Mouse (Mus musculus) hindbrain, embryonic 14.5 days (tissue): ENCODE data around the gene Smpd4. TPM values are rescaled to one million over a fixed set of nuclear protein-coding genes. Genes with fewer than 3 reads are reported as not detected.
A peak's percentile ranks its signal among the peaks of the same experiment; 100 is the strongest.

Experiments used
- ATAC-seq: fragments of 200-750 bp; cut with Nextera tagmentation; 2 replicates; pipeline ENCODE4 v1.8.0; 2017; ENCODE audit warnings: moderate number of reproducible peaks, mild to moderate bottlenecking, moderate TSS enrichment, moderate library complexity; ENCODE audit not compliant: low FRiP score
- DNase-seq: peaks from one replicate; pipeline ENCODE4 v3.0.0-alpha.2; 2015; ENCODE audit warnings: low spot score
- H3K27ac ChIP-seq: fragments of 300-500 bp; sonication (generic); 2 replicates; pipeline ENCODE4 v1.5.1; 2014; ENCODE audit warnings: mild to moderate bottlenecking, moderate library complexity
- H3K27me3 ChIP-seq: fragments of 300-500 bp; sonication (generic); 2 replicates; pipeline ENCODE4 v1.6.1; 2014; ENCODE audit warnings: mild to moderate bottlenecking, low read length, mixed read lengths; ENCODE audit not compliant: control insufficient read depth, insufficient read depth
- H3K36me3 ChIP-seq: fragments of 300-500 bp; sonication (generic); replicated peaks from 2 replicates; pipeline ENCODE4 v1.6.1; 2014; ENCODE audit not compliant: control insufficient read depth, insufficient read depth
- H3K4me1 ChIP-seq: fragments of 300-500 bp; sonication (generic); replicated peaks from 2 replicates; pipeline ENCODE4 v1.6.1; 2014; ENCODE audit warnings: antibody characterized with exemption, low read length, mixed read lengths; ENCODE audit not compliant: control insufficient read depth, insufficient read depth
- H3K4me2 ChIP-seq: fragments of 300-500 bp; sonication (generic); replicated peaks from 2 replicates; pipeline ENCODE4 v1.6.1; 2014; ENCODE audit warnings: mild to moderate bottlenecking, moderate library complexity
- H3K4me3 ChIP-seq: fragments of 300-500 bp; sonication (generic); replicated peaks from 2 replicates; pipeline ENCODE4 v1.5.1; 2014; ENCODE audit warnings: mild to moderate bottlenecking, low read length
- H3K9ac ChIP-seq: fragments of 300-500 bp; sonication (generic); 2 replicates; pipeline ENCODE4 v1.6.1; 2014
- H3K9me3 ChIP-seq: fragments of 300-500 bp; sonication (generic); 2 replicates; pipeline ENCODE4 v1.6.1; 2016; ENCODE audit warnings: low read length; ENCODE audit not compliant: control insufficient read depth
- WGBS: fragments of 180-500 bp; shearing (Covaris S2); extraction: QIAGEN DNeasy Blood & Tissue Kit; methylation state at CpG from one replicate; pipeline ENCODE4 v1.1.7; 2014; 5-methylcytosine and 5-hydroxymethylcytosine counted together
- polyA plus RNA-seq: library from polyadenylated mRNA; unstranded; fragments of >200 nt; fragmentation: Nextera tagmentation; extraction: Ambion mirVana; gene quantifications from 2 replicates; pipeline ENCODE4 v1.2.1, GENCODE M21; 2014

Gene Smpd4
- polyA plus RNA-seq, 1 experiment from 2014 or later = 22.3 TPM

DNA sequence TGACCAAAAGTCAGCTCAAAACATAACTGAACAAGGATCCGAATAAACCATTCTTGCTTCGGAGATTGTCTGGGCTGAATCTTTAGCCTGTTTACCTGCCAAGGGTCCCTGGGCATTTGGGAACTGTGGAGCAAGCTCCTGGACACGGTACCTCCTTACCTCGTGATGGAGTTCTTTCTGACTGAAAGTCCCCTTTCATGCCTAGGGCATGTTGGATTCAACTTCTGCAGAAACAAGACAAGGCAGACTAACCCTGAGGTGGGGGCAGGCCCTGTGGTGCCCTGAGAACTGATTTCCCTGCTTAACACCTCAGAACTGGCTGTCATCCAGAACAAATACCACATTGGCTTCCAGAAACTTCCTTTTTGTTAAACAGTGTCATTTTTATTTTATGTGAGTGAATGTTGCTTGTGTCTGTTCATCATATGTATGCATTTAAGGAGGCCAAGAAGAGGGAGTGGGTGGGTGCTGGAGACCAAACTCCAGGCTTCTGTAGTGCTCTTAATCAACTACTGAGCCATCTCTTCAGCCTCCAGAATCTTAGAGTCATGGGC, 24.4 kb downstream of the Smpd4 start:
- H3K9ac ChIP-seq = no peak overlapping the region
- no peak overlapping the region for H3K4me3 ChIP-seq
- no peaks in the 10 kb centered on the region for H3K27me3 ChIP-seq
- ATAC-seq = no peak
- H3K4me1 ChIP-seq = peaks cover 10% of the 10 kb centered on the region
- no peak overlapping the region for H3K4me2 ChIP-seq
- no peaks in the 10 kb centered on the region for H3K9me3 ChIP-seq
- peaks cover 60% of the 10 kb centered on the region for H3K36me3 ChIP-seq
- no peak overlapping the region for H3K27ac ChIP-seq
- 95% methylated on average over 4 of the region's 4 CpGs for WGBS
- no peak for DNase-seq

DNA sequence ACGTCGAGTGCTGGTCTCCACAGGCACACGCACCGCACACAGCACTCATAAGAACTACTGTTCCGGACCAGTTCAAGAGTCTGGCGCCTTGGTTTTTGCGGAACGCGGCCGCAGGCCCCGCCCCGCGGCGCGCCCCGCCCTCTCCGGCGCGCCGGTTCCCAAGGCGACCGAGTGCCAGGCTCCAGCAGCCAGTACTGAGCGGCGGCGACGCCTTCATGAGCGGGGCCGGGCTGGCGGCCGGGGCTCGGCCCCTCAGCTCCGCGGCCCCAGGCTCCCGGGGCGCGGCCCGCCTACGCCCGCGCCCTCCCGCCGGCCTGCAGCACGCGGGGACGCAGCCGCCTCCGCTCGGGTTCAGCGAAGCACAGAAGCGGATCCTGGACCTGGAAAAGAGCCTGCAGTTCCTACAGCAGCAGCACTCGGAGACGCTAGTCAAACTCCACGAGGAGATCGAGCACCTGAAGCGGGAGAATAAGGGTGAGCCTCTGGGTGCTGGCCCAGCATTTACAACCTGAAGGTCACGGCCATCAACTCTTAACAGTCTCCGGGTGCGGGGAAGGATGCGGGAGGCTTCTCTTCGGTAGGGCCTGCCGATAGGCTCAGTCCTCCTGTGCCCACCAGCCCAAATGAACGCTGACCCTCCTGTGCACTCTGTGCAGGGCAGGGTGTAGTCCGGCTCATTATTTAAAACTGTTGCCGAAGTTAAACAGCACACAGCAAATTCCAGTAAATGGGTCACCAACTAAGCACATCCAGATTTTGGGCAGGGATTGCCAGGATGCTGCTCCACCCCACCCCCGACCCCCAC, 27.4 kb downstream of the Smpd4 start, which contains the start of gene Ccdc74a:
TSS of gene Ccdc74a (plus strand) at position 161 of the 805 bp plus-strand sequence.
- Histone ChIP-seq H3K27me3 (no peaks in the 10 kb centered on the region), H3K9me3 (no peaks in the 10 kb centered on the region), H3K36me3 (peaks cover 55% of the 10 kb centered on the region), H3K4me1 (peaks cover 10% of the 10 kb centered on the region), H3K4me3 (peak within 1 kb of the TSS; percentile 61), H3K4me2 (peak within 1 kb of the TSS; percentile 78), H3K27ac (peak within 1 kb of the TSS; percentile 54; the same call in 1 of the 2 replicates), H3K9ac (peak within 1 kb of the TSS; percentile 63)
- peak; percentile 78 for DNase-seq
- peak; percentile 94 for ATAC-seq
- WGBS = 2% methylated on average over 65 of the region's 65 CpGs

DNA sequence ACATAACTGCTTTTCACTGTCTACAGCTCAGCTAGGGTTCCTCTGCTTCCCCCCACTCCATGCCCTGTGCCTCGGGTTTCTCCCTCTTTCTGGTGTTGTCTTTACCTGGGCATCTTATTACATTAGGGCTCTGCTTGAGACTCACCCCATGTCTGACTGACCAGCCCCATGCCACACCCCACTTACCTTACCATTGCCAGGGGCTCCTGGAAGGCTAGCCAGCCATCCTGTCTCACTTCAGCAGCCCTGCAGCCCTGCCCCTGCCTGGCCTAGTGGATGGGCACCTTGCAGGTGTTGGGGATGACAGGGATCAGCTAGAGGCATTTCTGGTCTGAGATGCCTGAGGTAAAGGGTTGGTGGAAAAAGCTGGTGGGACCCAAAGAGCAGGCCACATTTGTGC, 28.0 kb downstream of the Smpd4 start:
- Histone ChIP-seq H3K9me3 (no peaks in the 10 kb centered on the region), H3K4me3 (peak overlapping the region; percentile 61), H3K36me3 (peaks cover 57% of the 10 kb centered on the region), H3K4me1 (peaks cover 10% of the 10 kb centered on the region), H3K27ac (no peak overlapping the region), H3K4me2 (peak overlapping the region; percentile 78), H3K27me3 (no peaks in the 10 kb centered on the region), H3K9ac (peak overlapping the region; percentile 63)
- DNase-seq (no peak), ATAC-seq (no peak)
- 24% methylated on average over 1 of the region's 1 CpGs for WGBS

DNA sequence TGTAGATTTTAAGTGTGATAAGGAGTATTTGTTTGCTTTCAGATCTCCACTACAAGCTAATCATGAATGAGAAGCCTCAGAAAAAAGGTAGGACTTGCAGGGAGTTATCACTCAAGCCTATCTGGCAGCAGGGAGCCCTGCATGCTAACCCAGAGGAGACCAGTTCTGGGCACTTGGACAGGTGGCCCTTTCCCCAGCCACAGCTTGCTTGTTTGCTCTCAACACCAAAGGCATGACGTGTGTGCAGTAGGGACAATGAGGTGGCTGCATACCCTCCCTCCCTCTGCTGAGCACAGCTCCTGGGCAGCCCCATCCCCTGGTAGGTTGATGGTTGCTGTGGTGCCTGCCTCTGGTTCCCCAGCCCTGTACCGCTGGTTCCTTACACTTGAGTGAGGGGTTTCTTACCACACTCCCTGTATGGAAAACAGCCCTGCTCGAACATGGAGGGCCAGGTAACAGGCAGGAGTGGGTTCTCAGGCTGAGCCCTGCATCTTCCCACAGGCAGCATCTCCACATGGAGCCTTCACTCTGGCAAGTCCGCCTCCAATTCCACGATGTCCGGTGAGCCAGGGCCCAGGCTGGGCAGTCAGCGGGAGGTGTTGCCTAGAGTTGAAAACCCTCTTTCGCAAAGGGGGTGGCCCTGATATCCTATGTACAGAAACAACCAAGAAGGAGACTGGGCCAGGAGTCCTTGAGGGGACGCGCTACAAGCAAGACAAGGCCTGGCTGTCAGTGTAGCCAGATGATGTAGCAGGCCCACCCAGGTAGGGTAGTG, 28.6 kb downstream of the Smpd4 start:
- no peaks in the 10 kb centered on the region for H3K9me3 ChIP-seq
- peaks cover 10% of the 10 kb centered on the region for H3K4me1 ChIP-seq
- H3K27me3 ChIP-seq = no peaks in the 10 kb centered on the region
- H3K4me3 ChIP-seq = no peak overlapping the region
- WGBS = 84% methylated on average over 10 of the region's 10 CpGs
- H3K36me3 ChIP-seq = peaks cover 57% of the 10 kb centered on the region
- H3K4me2 ChIP-seq = no peak overlapping the region
- no peak for ATAC-seq
- peak overlapping the region; percentile 63; the same call in 1 of the 2 replicates for H3K9ac ChIP-seq
- DNase-seq = no peak
- H3K27ac ChIP-seq = no peak overlapping the region

DNA sequence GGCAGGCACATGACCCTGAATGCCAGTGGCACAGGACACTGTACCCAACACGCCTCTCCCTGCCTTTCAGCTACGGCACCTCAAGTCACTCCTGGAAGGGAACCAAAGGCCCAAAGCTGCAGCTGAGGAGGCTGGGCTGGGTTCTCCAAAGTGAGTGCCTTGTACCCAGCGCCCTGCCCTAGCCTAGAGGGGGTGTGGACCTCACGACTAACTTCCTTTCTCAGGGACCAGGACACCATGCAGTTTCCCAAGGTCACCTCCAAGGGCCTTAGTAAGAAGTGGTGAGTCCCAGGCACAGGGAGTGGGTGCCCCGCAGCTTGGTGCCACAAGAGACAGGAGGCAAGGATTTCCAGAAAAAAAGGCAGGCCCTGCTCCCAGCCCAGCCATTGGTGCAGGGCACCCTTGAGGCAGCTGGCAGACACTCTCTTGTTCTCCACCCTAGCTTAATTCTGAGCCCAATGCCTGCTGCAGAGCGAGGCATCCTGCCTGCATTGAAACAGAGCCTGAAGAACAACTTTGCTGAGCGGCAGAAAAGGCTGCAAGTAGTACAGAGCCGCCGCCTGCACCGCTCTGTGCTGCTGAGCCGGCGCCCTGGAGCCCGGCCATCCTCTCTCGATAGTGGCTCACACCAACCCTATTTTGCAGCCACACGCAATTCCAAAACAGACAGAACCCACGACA, 30.9 kb downstream of the Smpd4 start:
- Histone ChIP-seq H3K9me3 (no peaks in the 10 kb centered on the region), H3K36me3 (peaks cover 65% of the 10 kb centered on the region), H3K27ac (no peak overlapping the region), H3K4me2 (no peak overlapping the region), H3K27me3 (no peaks in the 10 kb centered on the region), H3K4me1 (peaks cover 10% of the 10 kb centered on the region), H3K9ac (no peak overlapping the region), H3K4me3 (no peak overlapping the region)
- no peak for DNase-seq
- no peak for ATAC-seq
- WGBS = 87% methylated on average over 16 of the region's 16 CpGs

DNA sequence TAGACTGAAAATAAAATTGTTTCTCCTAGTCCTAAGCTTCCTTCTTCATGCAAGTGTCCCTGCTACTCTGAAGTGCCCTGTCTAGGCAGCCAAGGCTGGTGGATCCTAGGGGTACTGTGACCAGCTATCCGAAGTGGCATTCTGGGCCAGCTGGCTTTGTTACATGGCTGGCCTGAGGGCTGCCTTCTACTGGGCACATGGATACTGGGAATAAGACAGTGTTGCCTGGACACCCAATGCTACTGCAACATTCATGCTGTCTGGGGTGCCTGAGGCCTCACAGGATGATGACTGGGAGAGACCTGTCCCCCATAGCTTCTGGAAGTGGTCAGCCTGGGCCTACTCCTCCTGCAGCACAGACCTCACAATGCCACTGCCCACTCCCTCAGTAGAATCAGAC, 31.6 kb downstream of the Smpd4 start:
- 83% methylated on average over 1 of the region's 1 CpGs for WGBS
- Histone ChIP-seq H3K27ac (no peak overlapping the region), H3K27me3 (no peaks in the 10 kb centered on the region), H3K4me3 (no peak overlapping the region), H3K36me3 (peaks cover 71% of the 10 kb centered on the region), H3K9me3 (no peaks in the 10 kb centered on the region), H3K4me1 (peaks cover 10% of the 10 kb centered on the region), H3K4me2 (no peak overlapping the region), H3K9ac (no peak overlapping the region)
- DNase-seq (no peak), ATAC-seq (no peak)

DNA sequence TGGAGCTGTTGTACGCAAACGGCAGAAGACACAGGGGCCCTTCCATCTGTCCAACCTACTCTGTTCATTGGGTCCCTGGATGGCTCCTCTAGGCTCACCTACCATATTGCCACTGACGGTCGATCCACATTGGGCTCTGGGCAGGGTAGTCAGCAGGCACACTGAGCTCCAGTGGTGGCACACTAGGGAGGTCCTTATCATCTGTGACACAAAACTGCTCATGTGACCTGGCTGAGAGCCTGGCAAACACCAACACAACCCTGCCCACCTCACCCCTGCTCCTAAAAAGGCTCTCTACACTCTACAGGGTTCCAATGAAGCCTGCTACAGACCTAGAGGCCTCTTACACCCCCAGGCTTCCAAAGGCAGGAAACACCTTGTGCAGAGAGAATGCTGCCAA, 33.5 kb downstream of the Smpd4 start:
- 98% methylated on average over 4 of the region's 4 CpGs for WGBS
- ATAC-seq (no peak), DNase-seq (no peak)
- H3K4me3 ChIP-seq = no peak overlapping the region
- H3K4me1 ChIP-seq = no peaks in the 10 kb centered on the region
- peaks cover 82% of the 10 kb centered on the region for H3K36me3 ChIP-seq
- no peak overlapping the region for H3K27ac ChIP-seq
- H3K9ac ChIP-seq = no peak overlapping the region
- no peaks in the 10 kb centered on the region for H3K27me3 ChIP-seq
- no peaks in the 10 kb centered on the region for H3K9me3 ChIP-seq
- H3K4me2 ChIP-seq = no peak overlapping the region

DNA sequence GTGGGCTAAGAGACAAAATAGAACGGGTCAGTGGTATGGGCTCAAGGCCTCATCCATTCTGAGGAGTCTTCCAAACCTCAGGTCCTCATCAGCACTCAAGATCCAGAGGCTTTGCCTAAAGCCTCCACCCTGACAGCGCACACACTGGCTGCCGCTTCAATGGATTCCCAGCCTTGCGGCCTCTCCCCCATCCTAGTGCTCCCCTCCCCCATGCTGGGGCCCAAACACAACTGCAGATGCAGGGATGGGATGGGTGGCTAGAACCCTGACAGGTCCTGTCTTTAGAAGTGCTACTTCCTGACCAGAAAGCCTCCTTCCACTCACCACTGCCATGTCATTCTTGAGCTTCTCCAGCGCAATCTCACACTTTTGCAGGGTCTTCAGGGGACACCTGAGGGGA, 34.4 kb downstream of the Smpd4 start:
- no peaks in the 10 kb centered on the region for H3K9me3 ChIP-seq
- no peak for DNase-seq
- no peak for ATAC-seq
- 96% methylated on average over 5 of the region's 5 CpGs for WGBS
- H3K9ac ChIP-seq = no peak overlapping the region
- no peaks in the 10 kb centered on the region for H3K4me1 ChIP-seq
- H3K36me3 ChIP-seq = peaks cover 86% of the 10 kb centered on the region
- H3K4me2 ChIP-seq = no peak overlapping the region
- no peak overlapping the region for H3K27ac ChIP-seq
- H3K27me3 ChIP-seq = no peaks in the 10 kb centered on the region
- H3K4me3 ChIP-seq = no peak overlapping the region
